Mouse (Mus musculus): ENCODE measurements around the gene Dnajc3. TPM values are rescaled to one million over a fixed set of nuclear protein-coding genes. Genes with fewer than 3 reads are reported as not detected.
"Not testable (repeated sequence)": the region's sequence is repeated elsewhere in the genome, so short reads cannot be mapped to it uniquely, and the experiment has no call there.

Dnajc3 gene
- polyA plus RNA-seq, 1 experiment from 2014 or later: 37.7 TPM

- Histone ChIP-seq H3K27ac (no peak overlapping the region), H3K4me3 (no peak overlapping the region), H3K27me3 (replicated peaks) (no peaks in the 10 kb centered on the region), H3K4me1 (no peaks in the 10 kb centered on the region), H3K9me3 (replicated peaks) (no peaks in the 10 kb centered on the region), H3K9ac (no peak overlapping the region), H3K4me2 (no peak overlapping the region), H3K36me3 (peaks cover 98% of the 10 kb centered on the region)
- WGBS (ENCODE audit: insufficient replicate concordance): 86% methylated on average over 6 of the region's 6 CpGs
- ATAC-seq: no peak
These were observed 34.5 kb downstream of the Dnajc3 start for GRCm38 (mm10) chr14:118972268-118972667.

GRCm38 (mm10) chr14:118977136-118977816 is 39.5 kb downstream of the Dnajc3 start:
- no peak for ATAC-seq
- Histone ChIP-seq H3K4me1 (peaks cover 4% of the 10 kb centered on the region; the same call in 1 of the 2 replicates), H3K4me3 (no peak overlapping the region), H3K9me3 (replicated peaks) (no peaks in the 10 kb centered on the region), H3K27me3 (replicated peaks) (no peaks in the 10 kb centered on the region), H3K4me2 (no peak overlapping the region), H3K9ac (no peak overlapping the region), H3K27ac (no peak overlapping the region), H3K36me3 (peaks cover 85% of the 10 kb centered on the region)
- 76% methylated on average over 8 of the region's 8 CpGs for WGBS (ENCODE audit: insufficient replicate concordance)

- no peak for ATAC-seq
- Histone ChIP-seq H3K36me3 (peaks cover 64% of the 10 kb centered on the region), H3K4me1 (peaks cover 4% of the 10 kb centered on the region; the same call in 1 of the 2 replicates), H3K9ac (no peak overlapping the region), H3K9me3 (replicated peaks) (no peaks in the 10 kb centered on the region), H3K4me3 (no peak overlapping the region), H3K4me2 (no peak overlapping the region), H3K27ac (peak overlapping the region; percentile 12; the same call in 1 of the 2 replicates), H3K27me3 (replicated peaks) (no peaks in the 10 kb centered on the region)
- WGBS (ENCODE audit: insufficient replicate concordance): 77% methylated on average over 7 of the region's 7 CpGs
These were observed 42.0 kb downstream of the Dnajc3 start for GRCm38 (mm10) chr14:118979571-118980325.

- Histone ChIP-seq H3K9me3 (replicated peaks) (no peaks in the 10 kb centered on the region), H3K4me1 (peaks cover 4% of the 10 kb centered on the region; the same call in 1 of the 2 replicates), H3K9ac (no peak overlapping the region), H3K4me2 (no peak overlapping the region), H3K27me3 (replicated peaks) (no peaks in the 10 kb centered on the region), H3K4me3 (no peak overlapping the region), H3K36me3 (peaks cover 58% of the 10 kb centered on the region), H3K27ac (peak overlapping the region; percentile 12; the same call in 1 of the 2 replicates)
- WGBS (ENCODE audit: insufficient replicate concordance): 72% methylated on average over 5 of the region's 5 CpGs
- peak; percentile 45; the same call in 1 of the 2 replicates for ATAC-seq
These were observed 42.6 kb downstream of the Dnajc3 start for GRCm38 (mm10) chr14:118980358-118980757.

GRCm38 (mm10) chr14:118980890-118981289 is 43.1 kb downstream of the Dnajc3 start:
- 65% methylated on average over 8 of the region's 8 CpGs for WGBS (ENCODE audit: insufficient replicate concordance)
- H3K4me2 ChIP-seq: no peak overlapping the region
- peaks cover 4% of the 10 kb centered on the region; the same call in 1 of the 2 replicates for H3K4me1 ChIP-seq
- H3K27me3 ChIP-seq (replicated peaks): no peaks in the 10 kb centered on the region
- ATAC-seq: no peak
- H3K27ac ChIP-seq: no peak overlapping the region
- no peak overlapping the region for H3K9ac ChIP-seq
- H3K36me3 ChIP-seq: peaks cover 52% of the 10 kb centered on the region
- no peak overlapping the region for H3K4me3 ChIP-seq
- no peaks in the 10 kb centered on the region for H3K9me3 ChIP-seq (replicated peaks)

- H3K4me1 ChIP-seq; H3K27ac ChIP-seq; H3K4me2 ChIP-seq; ATAC-seq; H3K27me3 ChIP-seq (replicated peaks); H3K4me3 ChIP-seq; H3K9me3 ChIP-seq (replicated peaks); H3K9ac ChIP-seq: not testable (repeated sequence)
- 77% methylated on average over 6 of the region's 6 CpGs for WGBS (ENCODE audit: insufficient replicate concordance)
- peaks cover 42% of the 10 kb centered on the region for H3K36me3 ChIP-seq
These were observed 44.1 kb downstream of the Dnajc3 start for GRCm38 (mm10) chr14:118981711-118982428.

- not testable (repeated sequence) for H3K9ac ChIP-seq; H3K4me3 ChIP-seq; H3K4me2 ChIP-seq; H3K4me1 ChIP-seq; H3K27me3 ChIP-seq (replicated peaks); H3K9me3 ChIP-seq (replicated peaks)
- 59% methylated on average over 11 of the region's 11 CpGs for WGBS (ENCODE audit: insufficient replicate concordance)
- peak overlapping the region; percentile 58 for H3K27ac ChIP-seq
- 0 out of 2 replicates have a peak, but pooled peaks have one; percentile 19 for ATAC-seq
- peaks cover 36% of the 10 kb centered on the region for H3K36me3 ChIP-seq
These were observed 44.8 kb downstream of the Dnajc3 start for GRCm38 (mm10) chr14:118982429-118983045.

GRCm38 (mm10) chr14:118983396-118983795 is 45.6 kb downstream of the Dnajc3 start:
- no peak overlapping the region for H3K9ac ChIP-seq
- H3K27me3 ChIP-seq (replicated peaks): no peaks in the 10 kb centered on the region
- H3K4me3 ChIP-seq: no peak overlapping the region
- peaks cover 27% of the 10 kb centered on the region for H3K36me3 ChIP-seq
- ATAC-seq: no peak
- no peak overlapping the region for H3K4me2 ChIP-seq
- H3K9me3 ChIP-seq (replicated peaks): no peaks in the 10 kb centered on the region
- H3K27ac ChIP-seq: no peak overlapping the region
- peaks cover 17% of the 10 kb centered on the region for H3K4me1 ChIP-seq

- H3K36me3 ChIP-seq: peaks cover 21% of the 10 kb centered on the region
- no peak overlapping the region for H3K4me2 ChIP-seq
- no peak overlapping the region for H3K9ac ChIP-seq
- no peak for ATAC-seq
- no peaks in the 10 kb centered on the region for H3K9me3 ChIP-seq (replicated peaks)
- H3K27me3 ChIP-seq (replicated peaks): no peaks in the 10 kb centered on the region
- peaks cover 24% of the 10 kb centered on the region for H3K4me1 ChIP-seq
- 64% methylated on average over 4 of the region's 4 CpGs for WGBS (ENCODE audit: insufficient replicate concordance)
- no peak overlapping the region for H3K4me3 ChIP-seq
- H3K27ac ChIP-seq: no peak overlapping the region
These were observed 46.4 kb downstream of the Dnajc3 start for GRCm38 (mm10) chr14:118984161-118984560.

- no peak overlapping the region for H3K27ac ChIP-seq
- H3K4me1 ChIP-seq: peaks cover 19% of the 10 kb centered on the region
- 0 out of 2 replicates have a peak, but pooled peaks have one; percentile 12 for ATAC-seq
- no peaks in the 10 kb centered on the region for H3K9me3 ChIP-seq (replicated peaks)
- no peak overlapping the region for H3K9ac ChIP-seq
- H3K36me3 ChIP-seq: peaks cover 3% of the 10 kb centered on the region; the same call in 1 of the 2 replicates
- 30% methylated on average over 16 of the region's 16 CpGs for WGBS (ENCODE audit: insufficient replicate concordance)
- H3K4me2 ChIP-seq: peak overlapping the region; percentile 58
- H3K4me3 ChIP-seq: no peak overlapping the region
- no peaks in the 10 kb centered on the region for H3K27me3 ChIP-seq (replicated peaks)
These were observed 49.1 kb downstream of the Dnajc3 start for GRCm38 (mm10) chr14:118986653-118987522.
